ENCODE assay signal across 17 mouse cellular contexts in the genomic region with DNA sequence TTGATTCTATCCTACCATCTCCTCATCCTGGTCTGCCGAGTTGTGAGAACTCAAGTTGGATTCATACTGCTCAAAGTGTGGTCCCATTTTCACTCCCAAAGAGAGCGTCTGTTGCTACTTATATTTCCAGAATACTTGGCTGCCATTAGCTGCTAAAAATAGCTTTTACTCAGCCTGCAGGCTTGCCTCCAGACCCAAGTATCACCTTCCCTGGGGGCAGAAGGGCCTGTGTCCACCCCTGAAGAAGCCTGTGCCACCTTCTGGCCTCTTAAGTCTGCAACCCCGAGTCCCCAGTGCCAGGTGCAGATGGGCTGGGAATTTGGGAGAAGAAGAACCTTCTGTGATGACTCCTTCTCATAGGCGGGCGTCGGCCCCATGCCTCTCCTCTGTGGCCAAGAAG.
"Had no signal": no experiment of that assay in that cellular context is flagged by ENCODE, and none has a peak within 500 bp of the region (broad histone marks: within the 10 kb centered on the region; RNA-seq: fewer than 3 reads in every experiment).

No protein-coding gene starts in this region.

- H3K27me3 ChIP-seq: neural tube, embryonic 13.5 days had no signal

- H3K27ac ChIP-seq: left cerebral cortex, adult 2 months; liver, embryonic 14.5 days; macrophage; midbrain, embryonic 13.5 days; neural tube, embryonic 13.5 days had no signal

- H3K4me3 ChIP-seq: left cerebral cortex, adult 2 months; midbrain, embryonic 13.5 days; myocyte; neural tube, embryonic 13.5 days had no signal

- H3K9ac ChIP-seq: liver, embryonic 14.5 days; liver, postnatal 0 days; lung, embryonic 14.5 days; midbrain, embryonic 13.5 days; neural tube, embryonic 13.5 days had no signal

- DNase-seq: kidney, postnatal 14 days; kidney, postnatal 4 days; layer of hippocampus, adult 9-11 months; liver, postnatal 0 days; retina, postnatal 1 day; right cerebral cortex, postnatal 25 days; thymus, adult 18-20 months; thymus, postnatal 4 days had no signal

- H3K4me2 ChIP-seq: lung, embryonic 14.5 days; midbrain, embryonic 13.5 days; neural tube, embryonic 13.5 days had no signal

- H3K9me3 ChIP-seq: neural tube, embryonic 13.5 days had no signal

- ATAC-seq: liver, postnatal 0 days; lung, postnatal 0 days; midbrain, embryonic 13.5 days; midbrain, embryonic 16.5 days had no signal

- H3K36me3 ChIP-seq: midbrain, embryonic 13.5 days; neural tube, embryonic 13.5 days had no signal
